Mouse (Mus musculus) urinary bladder, postnatal 36 days (tissue): Measurements from ENCODE around the gene Kank1.
A peak's percentile ranks its signal among the peaks of the same experiment; 100 is the strongest.

Experiments
- DNase-seq, 2 experiments: peaks; one replicate each; pipeline ENCODE4 v3.0.0; 2022; ENCODE audit warnings: low spot score in 2 of 2, mixed read lengths in 1 of 2

The Kank1 gene

DNA sequence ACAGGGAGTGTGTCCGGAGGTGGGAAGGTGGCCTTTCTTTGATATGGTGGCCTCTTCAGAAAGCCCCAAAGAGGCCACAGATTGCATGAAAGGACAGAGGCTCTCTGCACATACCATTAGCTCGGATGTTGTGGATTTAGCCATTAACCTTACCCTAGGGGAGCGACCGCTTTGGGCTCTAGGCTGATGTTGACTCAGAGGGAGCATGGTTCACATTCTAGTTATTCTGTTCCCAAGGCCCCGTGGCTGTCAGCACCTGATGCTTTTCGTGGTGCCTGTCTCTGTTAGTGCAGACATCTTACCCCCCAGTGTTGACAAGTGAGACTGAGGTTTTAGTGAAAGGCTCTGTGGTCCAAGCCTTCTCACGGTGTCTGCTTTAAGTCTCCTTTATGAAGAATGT, 74.9 kb downstream of the Kank1 start:
- no peak for DNase-seq

DNA sequence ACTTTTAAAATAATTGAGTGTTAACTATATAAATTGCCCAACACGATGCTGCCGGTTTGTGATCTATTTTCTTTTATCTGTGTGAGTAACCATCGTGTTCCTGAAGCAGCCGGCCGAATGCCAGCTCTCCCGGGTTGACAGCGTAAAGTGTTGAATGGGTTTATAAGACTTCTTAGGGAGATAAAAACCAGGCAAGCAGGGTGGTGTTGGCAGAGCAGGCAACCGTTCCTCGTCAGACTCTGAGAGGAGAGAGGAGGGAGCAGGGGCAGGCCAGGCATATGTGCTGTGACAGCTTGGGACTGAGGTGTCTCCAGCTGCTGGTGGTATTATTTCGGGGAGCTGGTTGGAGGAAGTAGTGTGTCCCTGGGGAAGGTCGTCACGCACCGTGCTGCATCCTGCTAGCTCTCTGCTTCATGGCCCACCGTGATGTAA, 78.7 kb downstream of the Kank1 start:
- DNase-seq, result peak in 1 of 2 experiments; percentile 46

DNA sequence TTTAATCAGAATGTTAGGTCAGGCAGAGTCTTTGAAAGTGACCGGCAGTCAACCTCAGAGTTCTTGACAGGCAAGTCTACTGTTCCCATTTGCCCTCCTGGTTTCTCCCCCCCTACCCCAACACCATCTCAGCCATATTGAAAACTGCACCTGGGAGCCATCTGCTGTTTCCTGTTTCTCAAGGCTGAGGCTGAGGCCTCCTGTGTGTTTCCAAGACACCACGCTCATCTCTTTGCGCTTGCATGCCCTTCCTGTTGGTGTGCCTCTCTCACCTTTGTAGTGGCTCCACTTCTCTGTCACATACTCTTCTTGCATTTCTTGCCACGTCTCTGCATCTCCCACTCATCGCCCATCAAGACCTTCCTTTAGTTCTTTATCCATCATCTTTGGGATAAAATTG, 79.2 kb downstream of the Kank1 start:
- no peak for DNase-seq

DNA sequence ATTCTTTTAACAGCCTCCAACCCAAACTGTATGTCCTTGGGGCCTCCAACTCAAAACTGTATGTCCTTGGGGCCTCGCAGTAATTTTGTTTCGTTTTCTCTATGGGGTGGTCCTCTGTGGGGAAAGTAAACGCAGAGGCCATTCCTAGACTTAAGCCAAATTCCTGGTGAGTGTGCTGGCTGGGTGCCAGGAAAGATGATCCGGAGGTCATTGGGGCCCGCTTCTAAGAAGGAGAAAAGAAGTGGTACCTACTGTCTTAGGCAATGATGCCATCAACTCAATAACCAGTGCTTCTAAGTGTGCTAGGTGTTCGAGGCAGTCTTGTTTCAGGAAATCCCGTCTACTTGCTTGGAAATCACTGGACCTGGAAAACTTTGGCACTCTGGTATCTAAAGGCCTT, 87.5 kb downstream of the Kank1 start:
- DNase-seq, result no peak

DNA sequence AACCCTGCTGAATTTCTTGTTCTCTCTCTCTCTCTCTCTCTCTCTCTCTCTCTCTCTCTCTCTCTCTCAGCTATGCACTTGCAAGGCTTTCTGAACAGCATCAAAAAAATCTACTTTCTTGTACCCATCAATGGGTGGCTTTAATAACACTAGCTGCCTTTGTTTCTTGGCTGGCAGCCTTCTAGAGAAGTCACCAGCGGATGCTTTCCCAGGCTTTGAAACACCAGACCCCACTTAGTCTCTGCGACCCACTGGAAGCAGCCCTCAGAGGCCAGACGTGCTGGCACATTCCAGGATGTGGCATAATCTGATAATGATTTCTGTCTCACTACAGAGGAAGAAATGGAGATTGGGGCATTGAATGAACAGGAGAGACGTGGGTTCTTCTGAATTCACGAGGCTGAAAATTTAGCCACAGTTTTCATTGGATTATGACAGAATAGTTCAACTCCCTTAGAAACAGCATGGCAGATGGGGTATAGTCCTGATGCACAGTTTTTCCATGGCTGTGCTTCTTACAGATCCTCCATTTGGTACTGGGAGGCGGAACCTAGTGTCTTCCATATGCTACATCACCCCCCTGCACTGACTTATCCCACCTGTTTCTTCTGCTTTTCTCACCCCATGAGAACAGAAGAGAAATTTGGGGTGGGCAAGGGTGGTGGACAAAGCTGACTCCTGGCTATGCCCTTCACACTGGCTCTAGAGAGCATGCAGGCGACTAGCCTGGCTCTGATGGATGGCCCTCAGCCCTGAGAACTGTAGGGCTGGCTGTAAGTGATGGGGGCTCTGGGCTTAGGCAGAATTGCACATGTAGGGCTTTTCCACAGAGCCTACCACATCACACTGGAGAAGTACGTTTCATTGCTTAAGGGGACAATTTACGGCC, 88.6 kb downstream of the Kank1 start:
- DNase-seq, result no peak

DNA sequence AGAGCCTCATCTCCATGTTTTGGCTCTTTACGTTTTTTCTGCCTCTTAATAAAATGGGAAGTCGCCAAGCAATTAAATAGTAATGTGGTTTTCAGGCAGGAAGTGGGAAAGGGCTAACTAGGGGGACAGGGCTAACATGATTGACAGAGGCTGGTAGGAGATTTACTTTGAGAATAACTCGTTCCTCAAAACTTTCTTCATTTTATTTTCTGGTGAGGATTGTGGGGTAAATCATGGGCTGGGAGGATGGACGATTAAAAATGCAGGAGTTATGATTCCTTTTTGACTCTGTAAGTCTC, 89.2 kb downstream of the Kank1 start:
- DNase-seq, result no peak

DNA sequence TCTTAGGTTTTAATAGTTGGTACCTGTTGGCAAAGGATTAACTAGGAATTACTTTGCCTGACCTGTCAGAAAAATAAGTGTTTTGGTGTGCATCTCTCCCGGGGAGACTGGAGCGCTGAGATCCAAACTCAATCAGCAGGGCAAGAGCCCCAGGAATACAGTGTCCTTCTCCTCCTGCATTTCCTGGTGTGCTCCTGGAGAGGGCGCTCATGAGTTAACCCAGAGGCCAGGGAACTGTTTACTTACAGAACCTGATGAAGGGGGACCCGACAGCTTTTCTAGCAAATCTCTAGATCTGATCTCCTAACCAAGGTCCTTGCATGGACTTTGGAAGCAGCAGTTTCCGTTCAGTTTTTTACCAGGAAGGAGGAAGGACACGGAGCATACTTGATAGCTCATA, 90.9 kb downstream of the Kank1 start:
- no peak for DNase-seq

DNA sequence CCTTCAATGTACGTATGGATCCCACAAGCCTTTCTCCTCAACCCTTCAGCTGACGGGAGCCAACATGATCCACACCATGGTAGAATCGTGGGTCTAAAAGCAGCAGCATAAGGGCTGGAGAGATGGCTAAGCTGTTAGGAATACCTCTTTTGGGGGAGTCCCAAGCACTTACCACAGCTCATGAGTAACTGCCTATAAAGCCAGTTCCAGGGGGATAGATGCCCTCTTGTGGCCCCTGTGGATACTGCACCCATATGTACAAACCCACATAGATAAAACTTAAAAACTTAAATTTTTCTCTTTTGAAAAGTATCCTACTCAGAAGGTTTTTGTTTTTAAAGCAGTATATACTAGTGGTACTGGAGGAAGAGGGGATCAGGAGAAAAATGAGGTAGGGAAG, 97.6 kb downstream of the Kank1 start:
- DNase-seq, result peak in 1 of 2 experiments; percentile 25

DNA sequence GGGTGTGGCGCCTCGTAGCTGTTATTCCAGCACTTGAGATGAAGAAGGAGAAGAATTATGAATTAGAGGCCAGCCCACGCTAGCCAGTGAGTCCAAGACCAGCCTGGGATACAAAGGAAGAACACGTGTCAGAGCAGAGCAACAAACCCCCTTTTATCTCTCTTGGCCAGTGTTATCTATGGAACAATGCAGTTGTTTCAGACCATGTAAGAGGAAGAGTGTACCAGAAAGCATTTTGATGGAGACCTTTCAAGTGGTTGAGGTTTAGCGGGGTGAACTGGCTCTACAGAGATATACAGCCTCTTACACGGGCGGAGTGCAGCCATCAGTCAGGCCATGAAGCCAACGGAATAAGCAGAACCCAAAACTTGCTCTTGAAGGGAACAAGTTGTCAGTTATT, 100.0 kb downstream of the Kank1 start:
- no peak for DNase-seq

DNA sequence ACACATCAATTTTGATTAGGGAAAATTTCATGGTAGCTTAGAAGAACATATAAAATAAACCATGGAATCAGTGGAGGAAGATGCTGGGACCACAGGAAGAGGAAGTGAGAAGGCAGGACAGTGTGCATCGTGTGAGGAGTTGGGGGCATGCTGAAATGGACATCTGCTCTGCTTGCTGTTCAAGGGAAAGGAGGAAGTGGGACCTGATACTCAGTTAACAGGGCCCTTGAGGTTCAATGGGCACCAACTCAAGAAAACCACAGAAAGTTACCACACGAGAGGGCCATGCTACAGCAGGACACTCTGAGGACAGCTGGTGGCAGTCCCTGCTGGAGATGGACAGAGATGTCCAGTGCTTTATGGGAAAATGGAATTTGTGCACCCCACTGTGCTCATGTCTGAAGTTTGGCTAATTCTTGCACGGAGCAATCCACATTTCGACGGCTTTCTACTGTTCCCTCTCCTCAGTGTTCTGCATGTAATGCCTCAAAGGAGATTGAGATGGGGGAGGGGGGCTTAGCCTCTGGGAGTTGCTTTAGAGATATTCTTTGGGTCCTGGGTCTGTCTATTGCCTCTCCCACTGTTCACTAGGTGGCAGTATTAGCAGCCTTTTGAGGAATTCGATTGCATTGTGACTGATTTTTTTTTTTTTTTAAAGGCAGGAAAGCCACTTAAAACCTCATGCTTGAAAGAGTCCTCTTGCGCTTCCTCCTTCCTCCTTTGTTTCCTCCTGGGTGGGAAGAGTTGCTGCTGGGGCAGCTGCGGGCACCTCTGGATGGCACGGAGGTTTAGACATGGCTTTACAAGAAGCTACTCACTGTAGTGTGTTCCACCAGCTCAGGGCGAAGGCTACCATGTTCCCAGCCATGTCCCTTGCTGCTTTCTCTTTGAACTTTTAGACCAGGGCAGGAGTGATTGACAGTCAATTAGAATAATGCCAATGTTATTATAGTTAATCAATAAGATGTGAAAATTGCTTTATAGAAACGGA, 104.2 kb downstream of the Kank1 start:
- DNase-seq, result no peak

DNA sequence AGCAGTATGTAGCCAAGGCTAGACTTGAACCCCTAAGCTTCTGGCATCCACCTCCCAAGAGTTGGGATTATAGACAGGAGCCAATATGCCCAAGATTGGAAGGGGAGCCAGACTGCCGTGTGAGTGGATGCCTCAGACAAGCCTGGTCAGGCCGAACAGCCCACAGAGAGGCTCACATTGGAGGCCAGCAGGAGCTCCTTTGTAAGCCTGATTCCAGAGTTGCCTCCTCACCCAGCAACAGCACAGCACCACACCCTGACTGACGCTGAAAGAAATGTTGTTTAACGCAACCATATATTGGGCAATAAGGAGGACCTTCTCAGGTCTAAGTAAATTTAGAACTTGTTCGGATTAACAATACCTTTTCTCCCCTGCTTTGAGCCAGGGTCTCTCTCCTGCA, 105.3 kb downstream of the Kank1 start:
- no peak for DNase-seq

DNA sequence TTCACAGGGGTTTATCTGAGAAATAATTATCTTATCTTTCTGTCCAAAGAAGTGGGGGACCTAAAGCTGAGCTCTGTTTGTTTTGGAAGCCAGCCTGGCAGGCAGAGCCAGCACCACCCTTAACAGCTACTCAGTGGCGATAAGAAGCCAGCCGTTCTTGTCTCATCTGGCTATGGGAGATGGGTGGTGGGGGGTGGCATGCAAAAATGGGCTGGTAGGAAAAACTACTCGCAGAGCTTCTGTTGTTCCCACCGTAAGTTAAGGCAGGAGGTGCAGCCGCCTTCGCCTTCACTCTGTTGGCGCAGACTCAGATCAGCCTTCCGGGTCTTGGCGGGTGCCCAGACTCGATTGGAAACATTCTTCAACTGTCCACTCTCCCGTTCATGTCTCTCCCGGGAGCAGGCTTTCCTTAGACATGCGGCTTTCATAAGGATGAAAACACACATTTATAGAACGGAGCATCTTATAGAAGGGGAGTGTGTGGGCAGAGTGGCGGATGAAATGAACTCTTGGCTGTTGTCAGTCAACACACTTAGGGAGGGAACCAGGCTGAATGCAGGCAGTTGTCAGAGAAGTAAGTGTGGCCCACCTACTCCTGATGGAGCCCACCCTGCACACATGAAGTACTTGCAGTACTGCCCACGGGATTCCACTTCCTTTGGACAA, 107.0 kb downstream of the Kank1 start:
- DNase-seq, result peak in 1 of 2 experiments; percentile 41

DNA sequence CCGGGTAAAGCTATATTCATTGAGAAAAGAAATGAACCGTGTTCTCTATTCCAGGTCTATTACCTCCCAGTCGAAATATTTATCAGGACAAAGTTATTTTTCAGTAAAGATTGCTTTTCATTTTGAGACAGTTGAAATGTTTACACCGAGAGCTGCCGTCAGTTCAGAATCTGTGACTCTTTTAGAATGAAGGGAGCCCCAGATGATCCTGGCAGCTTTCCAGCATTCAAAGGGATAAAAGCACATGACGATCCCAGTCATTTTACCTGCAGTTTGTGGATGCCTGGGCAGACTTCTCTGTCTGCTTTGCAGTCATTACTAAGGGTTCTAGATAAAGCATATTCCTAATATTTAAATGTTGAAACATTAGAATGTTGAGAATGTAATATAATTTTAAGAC, 107.6 kb downstream of the Kank1 start:
- DNase-seq, result no peak

DNA sequence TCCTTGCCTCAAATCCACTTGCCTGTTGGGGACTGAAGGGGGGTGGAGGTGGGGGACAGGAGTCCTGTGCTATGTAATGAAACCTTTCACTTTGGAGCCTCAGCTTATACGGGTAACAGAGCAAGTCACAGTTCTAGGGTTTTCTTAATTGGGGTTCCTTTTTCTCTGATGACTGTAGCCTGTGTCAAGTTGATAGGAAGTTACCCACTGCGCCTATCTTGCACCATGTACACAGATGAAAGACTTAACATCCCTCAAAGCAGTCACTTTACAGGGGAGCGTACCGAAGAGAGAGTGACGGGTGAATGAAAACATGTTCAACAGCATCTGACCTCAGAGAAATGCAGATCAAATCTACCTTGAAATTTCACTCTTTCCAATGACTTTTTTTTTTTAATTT, 109.2 kb downstream of the Kank1 start:
- DNase-seq, result no peak

DNA sequence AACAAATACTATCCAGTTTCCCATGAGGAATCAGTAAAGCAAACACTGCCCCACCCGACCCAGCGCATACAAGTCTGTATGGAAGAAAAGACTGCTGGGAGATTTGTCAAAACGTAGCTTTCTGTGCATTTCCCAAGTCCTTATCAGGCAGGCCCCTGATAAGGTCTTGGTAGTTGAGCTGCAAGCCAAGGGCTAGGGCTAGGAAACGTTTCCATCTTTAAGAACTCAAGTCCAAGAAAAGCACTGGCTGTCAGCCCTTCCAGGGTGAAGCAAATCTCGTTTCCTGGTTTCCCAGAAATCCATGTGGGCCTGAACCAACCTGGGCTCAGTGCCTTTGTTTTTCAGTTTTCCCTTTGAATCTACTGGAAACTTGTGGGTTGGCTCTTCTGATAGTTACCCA, 110.7 kb downstream of the Kank1 start:
- DNase-seq, result peak in 1 of 2 experiments; percentile 27

DNA sequence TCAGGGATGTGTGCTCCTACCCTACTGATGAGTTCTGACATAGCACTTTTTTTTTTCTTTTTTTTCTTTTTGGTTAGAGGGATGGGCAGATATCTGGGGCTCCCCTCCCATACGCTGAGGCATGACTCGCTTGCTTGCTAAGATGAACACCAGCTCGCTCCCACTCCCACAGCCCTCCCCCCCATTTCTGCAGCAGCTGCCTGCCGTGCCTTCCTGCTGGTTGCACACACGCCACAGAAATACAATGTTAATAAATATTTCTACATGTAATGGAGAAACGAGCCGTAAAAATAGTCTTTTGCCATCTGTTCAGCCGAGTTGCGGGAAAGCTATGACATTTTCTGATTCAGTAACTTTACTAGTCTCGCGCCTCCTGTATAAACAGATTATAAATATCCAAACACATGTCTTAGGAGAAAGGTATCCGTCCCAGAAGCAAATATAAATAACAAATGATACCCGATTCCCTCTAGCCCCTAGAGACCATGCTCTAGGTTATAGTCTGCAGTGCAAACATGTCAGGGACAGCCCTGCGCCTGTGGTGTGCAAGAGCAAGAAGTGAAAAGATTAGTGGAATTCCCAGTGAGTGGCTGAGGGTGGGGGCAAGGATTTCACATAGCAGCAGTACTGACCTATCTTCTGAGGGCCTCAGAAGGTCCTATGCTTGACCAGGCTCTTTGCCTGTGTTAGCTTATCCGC, 114.6 kb downstream of the Kank1 start:
- no peak for DNase-seq

DNA sequence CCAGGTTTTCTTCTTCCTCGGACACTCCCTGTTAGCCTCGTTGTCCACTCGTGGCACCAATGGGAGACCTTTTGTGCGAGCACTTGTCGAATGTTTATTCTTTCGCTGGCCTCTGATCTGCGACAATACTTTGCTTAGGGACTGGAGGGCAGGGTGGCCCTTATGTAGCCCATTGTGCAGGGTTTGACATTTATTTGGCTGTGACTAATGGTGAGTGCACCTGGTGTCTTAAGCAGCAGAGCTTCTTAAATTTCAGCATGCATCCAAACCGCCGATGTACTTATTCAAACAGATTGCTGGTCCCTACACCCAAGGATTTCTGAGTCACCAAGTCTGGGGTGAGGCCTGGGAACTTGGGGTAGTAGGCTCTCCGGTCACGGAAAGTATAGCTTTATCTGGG, 120.3 kb downstream of the Kank1 start:
- DNase-seq, result no peak

DNA sequence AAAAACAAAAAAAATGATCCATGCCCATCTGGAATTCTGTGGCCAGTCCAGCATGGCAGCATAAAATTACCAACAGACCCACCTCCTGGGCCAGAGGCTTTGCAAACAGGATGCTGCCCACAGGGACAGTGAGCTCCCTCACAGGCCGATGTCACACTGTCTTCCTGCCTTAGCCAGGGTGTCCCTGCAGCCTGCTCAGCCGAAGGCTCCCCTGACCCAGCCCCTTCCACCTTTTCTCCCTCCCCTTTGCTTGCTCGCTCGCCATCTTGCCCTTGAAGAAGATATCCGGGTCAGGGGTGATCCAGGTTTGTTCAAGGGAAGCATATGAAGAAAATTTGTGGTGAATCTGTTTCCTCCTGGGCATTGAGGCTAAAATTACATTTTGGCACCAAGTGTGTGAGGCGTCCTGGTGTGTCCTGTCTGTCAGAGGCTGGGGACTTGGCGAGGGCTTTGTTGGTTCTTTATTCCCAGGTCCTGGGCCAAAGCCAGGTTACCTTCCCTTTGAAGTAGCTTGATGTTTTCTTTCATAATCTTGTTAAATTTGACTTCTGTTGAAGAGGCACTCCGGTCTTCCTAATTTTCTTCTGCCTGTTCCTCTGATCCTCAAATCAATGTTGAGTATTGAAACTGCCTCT, 121.8 kb downstream of the Kank1 start:
- no peak for DNase-seq

DNA sequence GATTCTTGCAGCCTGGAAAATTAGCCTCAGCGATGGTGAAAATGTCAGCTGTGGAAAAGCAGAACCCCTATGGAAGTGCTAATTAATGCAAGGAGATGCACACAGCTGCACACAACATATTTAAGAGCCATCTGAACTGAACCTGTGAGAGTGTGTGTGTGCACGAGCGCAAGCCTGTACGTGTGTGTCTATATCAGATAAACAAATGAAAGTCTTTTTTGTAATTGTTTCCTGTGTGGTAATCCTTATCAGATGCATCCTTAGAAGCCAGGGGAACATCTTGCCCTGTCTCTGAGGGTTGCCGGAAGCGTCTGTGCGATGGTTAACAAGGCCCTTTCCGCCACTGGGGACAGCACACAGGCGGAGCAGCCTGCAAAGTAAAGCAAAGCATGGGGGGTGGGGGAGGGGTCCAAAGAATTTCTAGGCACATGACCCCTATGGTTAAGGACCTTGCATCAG, 123.8 kb downstream of the Kank1 start:
- DNase-seq, result no peak

DNA sequence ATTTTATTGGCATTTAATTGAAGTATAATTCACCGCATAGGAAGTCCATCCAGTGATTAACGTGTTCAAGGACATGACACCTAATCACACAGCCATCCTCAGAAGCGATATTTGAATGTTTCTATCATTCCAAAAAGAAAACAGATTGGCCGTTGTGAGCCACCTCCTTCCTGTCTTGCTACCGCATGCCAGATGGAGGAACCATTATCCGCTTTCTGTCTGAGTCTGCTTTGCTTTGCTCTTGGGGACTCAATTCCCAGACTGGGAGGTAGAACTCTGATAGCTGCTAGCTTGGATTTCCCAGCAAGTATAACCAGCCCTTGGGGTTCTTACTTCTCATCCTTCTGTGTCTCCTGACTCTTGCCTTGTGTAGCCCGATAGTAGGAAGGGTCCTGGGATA, 125.2 kb downstream of the Kank1 start:
- no peak for DNase-seq

DNA sequence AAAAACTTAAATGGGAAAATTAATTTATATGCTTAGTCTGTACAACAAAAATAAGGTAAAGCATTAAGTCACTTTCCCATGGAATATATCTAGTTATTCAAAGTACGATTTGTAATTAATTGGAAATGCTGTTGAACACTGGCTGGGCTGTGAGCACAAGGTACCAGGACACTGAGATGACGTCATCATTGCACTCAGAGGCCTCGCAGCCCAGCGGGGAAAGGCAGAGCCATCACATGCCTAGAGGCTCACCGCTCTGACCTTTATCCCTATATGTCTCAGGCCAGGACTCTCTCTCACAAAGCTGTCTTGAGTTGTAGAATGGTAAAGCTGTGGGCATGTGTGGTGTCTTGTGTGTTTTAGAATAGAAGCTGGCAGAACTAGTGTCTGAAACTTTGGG, 128.9 kb downstream of the Kank1 start:
- DNase-seq, result no peak
